In genomic region chr11:108160056-108160455, GRCm38 (mm10) we compare ENCODE assay signal across 31 mouse cellular contexts.
DNase-seq lines count a peak whose midpoint lies in the region; ATAC-seq and TF ChIP-seq lines count a peak whose summit lies in the region.
"Had no signal": no experiment of that assay in that cellular context is flagged by ENCODE, and none has a peak within 500 bp of the region (broad histone marks: within the 10 kb centered on the region; RNA-seq: fewer than 3 reads in every experiment).

No protein-coding gene starts in this region.

- H3K4me1 ChIP-seq in heart, embryonic 13.5 days = peaks cover 45% of the 10 kb centered on the region
- H3K4me1 ChIP-seq in megakaryocyte, embryonic 14.5 days = peaks cover 93% of the 10 kb centered on the region
- H3K4me1 ChIP-seq in olfactory bulb, adult 2 months (ENCODE audit: control insufficient read depth, insufficient read depth, low read length) = peaks cover 7% of the 10 kb centered on the region
- H3K4me1 ChIP-seq in lung, postnatal 0 days (ENCODE audit: insufficient read depth, low read depth, low read length) = no peaks in the 10 kb centered on the region
- H3K4me1 ChIP-seq: limb, embryonic 15.5 days; liver, embryonic 13.5 days; stomach, embryonic 15.5 days had no signal

- peak overlapping the region; percentile 20; the same call in 1 of the 2 replicates for H3K27ac ChIP-seq in heart, embryonic 13.5 days (replicated peaks)
- 0 out of 2 replicates have a peak overlapping the region, but pooled peaks have one; percentile 31 for H3K27ac ChIP-seq in olfactory bulb, adult 2 months (ENCODE audit: insufficient read depth, low read depth, low read length)
- H3K27ac ChIP-seq in lung, postnatal 0 days (ENCODE audit: low read length) = no peak overlapping the region
- H3K27ac ChIP-seq: embryonic facial prominence, embryonic 13.5 days; kidney, embryonic 15.5 days; limb, embryonic 15.5 days; liver, embryonic 13.5 days; macrophage; midbrain, embryonic 10.5 days; midbrain, embryonic 15.5 days; neural tube, embryonic 15.5 days; stomach, embryonic 15.5 days had no signal

- 68% methylated on average over 7 of the region's 7 CpGs for WGBS in heart, embryonic 13.5 days
- 64% methylated on average over 7 of the region's 7 CpGs for WGBS in olfactory bulb, adult 2 months
- 69% methylated on average over 7 of the region's 7 CpGs for WGBS in lung, postnatal 0 days

- H3K9ac ChIP-seq in heart, embryonic 13.5 days = no peak overlapping the region
- no peak overlapping the region for H3K9ac ChIP-seq in lung, postnatal 0 days (replicated peaks; ENCODE audit: low read depth)
- H3K9ac ChIP-seq: embryonic facial prominence, embryonic 13.5 days; forebrain, postnatal 0 days; kidney, embryonic 15.5 days; limb, embryonic 15.5 days; liver, embryonic 13.5 days; midbrain, embryonic 15.5 days; neural tube, embryonic 15.5 days; stomach, embryonic 15.5 days had no signal

- H3K36me3 ChIP-seq in heart, embryonic 13.5 days = peaks cover 6% of the 10 kb centered on the region; the same call in 1 of the 2 replicates
- H3K36me3 ChIP-seq in megakaryocyte, embryonic 14.5 days (replicated peaks; ENCODE audit: low read length) = peaks cover 75% of the 10 kb centered on the region
- no peaks in the 10 kb centered on the region for H3K36me3 ChIP-seq in lung, postnatal 0 days (ENCODE audit: insufficient read depth, low read length)
- H3K36me3 ChIP-seq: embryonic facial prominence, embryonic 13.5 days; G1E; kidney, embryonic 15.5 days; limb, embryonic 15.5 days; liver, embryonic 13.5 days; midbrain, embryonic 10.5 days; midbrain, embryonic 15.5 days; neural tube, embryonic 15.5 days; stomach, embryonic 15.5 days had no signal

- peaks cover 8% of the 10 kb centered on the region for H3K9me3 ChIP-seq in heart, embryonic 13.5 days
- peaks cover 6% of the 10 kb centered on the region; the same call in 1 of the 2 replicates for H3K9me3 ChIP-seq in megakaryocyte, embryonic 14.5 days
- no peaks in the 10 kb centered on the region for H3K9me3 ChIP-seq in lung, postnatal 0 days (ENCODE audit: low read length)
- H3K9me3 ChIP-seq: limb, embryonic 15.5 days; liver, embryonic 13.5 days; midbrain, embryonic 10.5 days; midbrain, embryonic 15.5 days; neural tube, embryonic 15.5 days; stomach, embryonic 15.5 days had no signal

- no peak overlapping the region for H3K4me3 ChIP-seq in heart, embryonic 13.5 days
- peak overlapping the region; percentile 39 for H3K4me3 ChIP-seq in megakaryocyte, embryonic 14.5 days (replicated peaks)
- H3K4me3 ChIP-seq in olfactory bulb, adult 2 months (ENCODE audit: insufficient read depth, low read depth, low read length) = no peak overlapping the region
- no peak overlapping the region for H3K4me3 ChIP-seq in lung, postnatal 0 days (ENCODE audit: low read depth, low read length)
- H3K4me3 ChIP-seq: embryonic facial prominence, embryonic 13.5 days; erythroblast, embryonic 14.5 days; kidney, embryonic 15.5 days; limb, embryonic 15.5 days; liver, embryonic 13.5 days; midbrain, embryonic 10.5 days; midbrain, embryonic 15.5 days; neural tube, embryonic 15.5 days; stomach, embryonic 15.5 days had no signal

- no peak for TF ChIP-seq POLR2A in olfactory bulb, adult 2 months (IDR thresholded peaks at IDR 0.05; ENCODE audit: insufficient read depth, low read depth, low read length)

- TF ChIP-seq EP300 in lung, postnatal 0 days (IDR thresholded peaks at IDR 0.05) = no peak

- no peak overlapping the region for H3K4me2 ChIP-seq in heart, embryonic 13.5 days
- H3K4me2 ChIP-seq in lung, postnatal 0 days (replicated peaks; ENCODE audit: low read depth, low read length) = no peak overlapping the region
- H3K4me2 ChIP-seq: embryonic facial prominence, embryonic 13.5 days; kidney, embryonic 15.5 days; limb, embryonic 15.5 days; liver, embryonic 13.5 days; midbrain, embryonic 15.5 days; neural tube, embryonic 15.5 days; stomach, embryonic 15.5 days had no signal

- intact Hi-C loops in heart, postnatal 25 days (cut with DNase I) = no loop called here

- H3K27me3 ChIP-seq in heart, embryonic 13.5 days (replicated peaks) = no peaks in the 10 kb centered on the region
- H3K27me3 ChIP-seq in megakaryocyte, embryonic 14.5 days (replicated peaks) = no peaks in the 10 kb centered on the region
- H3K27me3 ChIP-seq in lung, postnatal 0 days (replicated peaks; ENCODE audit: insufficient read depth, low read length) = no peaks in the 10 kb centered on the region
- H3K27me3 ChIP-seq: embryonic facial prominence, embryonic 13.5 days; kidney, embryonic 15.5 days; limb, embryonic 15.5 days; liver, embryonic 13.5 days; midbrain, embryonic 15.5 days; neural tube, embryonic 15.5 days; Patski; stomach, embryonic 15.5 days had no signal

- no peak for ATAC-seq in heart, embryonic 13.5 days (ENCODE audit: extremely low read depth, insufficient number of reproducible peaks, low FRiP score, low TSS enrichment)
- no peak for ATAC-seq in megakaryocyte, adult 5-6 weeks (ENCODE audit: poor library complexity, severe bottlenecking)
- ATAC-seq in lung, postnatal 0 days = no peak
- ATAC-seq: forebrain, postnatal 0 days; hindbrain, embryonic 16.5 days; midbrain, embryonic 15.5 days; Patski had no signal

- no peak for DNase-seq in heart, postnatal 25 days (ENCODE audit: low spot score)
- peak; percentile 48 for DNase-seq in 416B (ENCODE audit: low read depth)
- DNase-seq in lung, postnatal 0 days (ENCODE audit: low spot score) = no peak
- DNase-seq: adrenal gland, postnatal 10 days; cerebellum, adult 11 months; cerebellum, adult 9-10 months; forebrain, postnatal 0 days; gastrocnemius, postnatal 10 days; heart, adult 18-20 months; kidney, adult 18-20 months; kidney, postnatal 25 days; liver, embryonic 13.5 days; lung, adult 18-20 months; lung, postnatal 10 days; right cerebral cortex, postnatal 25 days had no signal

- no peak for TF ChIP-seq CTCF in olfactory bulb, adult 2 months (IDR thresholded peaks at IDR 0.05; ENCODE audit: insufficient read depth, low read depth, low read length)
- no peak for TF ChIP-seq CTCF in lung, postnatal 0 days (IDR thresholded peaks at IDR 0.05)
